Mouse (Mus musculus): ENCODE results near the gene Slc35f1. TPM values are rescaled to one million over a fixed set of nuclear protein-coding genes. Genes with fewer than 3 reads are reported as not detected.

The Slc35f1 gene
- polyA plus RNA-seq, 1 experiment from 2014 or later = 29.6 TPM

- Histone ChIP-seq H3K27me3 (no peaks in the 10 kb centered on the region), H3K4me3 (replicated peaks) (no peak overlapping the region), H3K27ac (no peak overlapping the region), H3K9me3 (no peaks in the 10 kb centered on the region), H3K9ac (no peak overlapping the region), H3K4me2 (no peak overlapping the region), H3K4me1 (no peaks in the 10 kb centered on the region), H3K36me3 (replicated peaks) (no peaks in the 10 kb centered on the region; the same call in 1 of the 2 replicates)
- 93% methylated on average over 2 of the region's 2 CpGs for WGBS
- ATAC-seq (ENCODE audit: low FRiP score) = no peak
Observed at GRCm38 (mm10) chr10:53060745-53061144, 370.4 kb downstream of the Slc35f1 start.

- Histone ChIP-seq H3K9ac (no peak overlapping the region), H3K27me3 (no peaks in the 10 kb centered on the region), H3K4me1 (no peaks in the 10 kb centered on the region), H3K4me3 (replicated peaks) (no peak overlapping the region), H3K36me3 (replicated peaks) (no peaks in the 10 kb centered on the region; the same call in 1 of the 2 replicates), H3K9me3 (no peaks in the 10 kb centered on the region), H3K4me2 (no peak overlapping the region), H3K27ac (no peak overlapping the region)
- ATAC-seq (ENCODE audit: low FRiP score) = no peak
Observed at GRCm38 (mm10) chr10:53062741-53063140, 372.4 kb downstream of the Slc35f1 start.

GRCm38 (mm10) chr10:53087811-53088210, 397.5 kb downstream of the Slc35f1 start:
- H3K9me3 ChIP-seq = no peaks in the 10 kb centered on the region
- no peak overlapping the region for H3K27ac ChIP-seq
- peaks cover 6% of the 10 kb centered on the region; the same call in 1 of the 2 replicates for H3K36me3 ChIP-seq (replicated peaks)
- no peaks in the 10 kb centered on the region for H3K4me1 ChIP-seq
- no peak overlapping the region for H3K4me2 ChIP-seq
- H3K27me3 ChIP-seq = no peaks in the 10 kb centered on the region
- 94% methylated on average over 1 of the region's 1 CpGs for WGBS
- no peak overlapping the region for H3K9ac ChIP-seq
- no peak overlapping the region for H3K4me3 ChIP-seq (replicated peaks)
- no peak for ATAC-seq (ENCODE audit: low FRiP score)

GRCm38 (mm10) chr10:53091525-53091924, 401.2 kb downstream of the Slc35f1 start:
- H3K36me3 ChIP-seq (replicated peaks) = peaks cover 6% of the 10 kb centered on the region; the same call in 1 of the 2 replicates
- H3K4me3 ChIP-seq (replicated peaks) = no peak overlapping the region
- 82% methylated on average over 4 of the region's 4 CpGs for WGBS
- H3K27me3 ChIP-seq = no peaks in the 10 kb centered on the region
- H3K4me2 ChIP-seq = no peak overlapping the region
- no peak overlapping the region for H3K9ac ChIP-seq
- no peak for ATAC-seq (ENCODE audit: low FRiP score)
- no peak overlapping the region for H3K27ac ChIP-seq
- no peaks in the 10 kb centered on the region for H3K9me3 ChIP-seq
- H3K4me1 ChIP-seq = no peaks in the 10 kb centered on the region

GRCm38 (mm10) chr10:53096446-53096845, 406.1 kb downstream of the Slc35f1 start:
- H3K4me3 ChIP-seq (replicated peaks) = no peak overlapping the region
- no peak overlapping the region for H3K9ac ChIP-seq
- H3K27ac ChIP-seq = no peak overlapping the region
- H3K4me2 ChIP-seq = no peak overlapping the region
- H3K27me3 ChIP-seq = no peaks in the 10 kb centered on the region
- H3K36me3 ChIP-seq (replicated peaks) = no peaks in the 10 kb centered on the region
- no peaks in the 10 kb centered on the region for H3K9me3 ChIP-seq
- ATAC-seq (ENCODE audit: low FRiP score) = no peak
- WGBS = 84% methylated on average over 3 of the region's 3 CpGs
- H3K4me1 ChIP-seq = no peaks in the 10 kb centered on the region

GRCm38 (mm10) chr10:53100881-53101280, 410.5 kb downstream of the Slc35f1 start:
- 89% methylated on average over 3 of the region's 3 CpGs for WGBS
- Histone ChIP-seq H3K27me3 (no peaks in the 10 kb centered on the region), H3K27ac (no peak overlapping the region), H3K4me2 (no peak overlapping the region), H3K9me3 (no peaks in the 10 kb centered on the region), H3K4me1 (no peaks in the 10 kb centered on the region), H3K9ac (no peak overlapping the region), H3K36me3 (replicated peaks) (no peaks in the 10 kb centered on the region), H3K4me3 (replicated peaks) (no peak overlapping the region)
- no peak for ATAC-seq (ENCODE audit: low FRiP score)

GRCm38 (mm10) chr10:53101412-53101811, 411.1 kb downstream of the Slc35f1 start:
- 86% methylated on average over 2 of the region's 2 CpGs for WGBS
- no peak for ATAC-seq (ENCODE audit: low FRiP score)

GRCm38 (mm10) chr10:53102423-53102822, 412.1 kb downstream of the Slc35f1 start:
- no peak for ATAC-seq (ENCODE audit: low FRiP score)
- H3K4me3 ChIP-seq (replicated peaks) = no peak overlapping the region
- H3K9ac ChIP-seq = no peak overlapping the region
- no peaks in the 10 kb centered on the region for H3K36me3 ChIP-seq (replicated peaks)
- no peaks in the 10 kb centered on the region for H3K9me3 ChIP-seq
- no peak overlapping the region for H3K27ac ChIP-seq
- H3K4me1 ChIP-seq = no peaks in the 10 kb centered on the region
- 95% methylated on average over 2 of the region's 2 CpGs for WGBS
- no peaks in the 10 kb centered on the region for H3K27me3 ChIP-seq
- H3K4me2 ChIP-seq = no peak overlapping the region

More at GRCm38 (mm10) chr10:53101412-53101811, 411.1 kb downstream of the Slc35f1 start:
- no peaks in the 10 kb centered on the region for H3K36me3 ChIP-seq (replicated peaks)
- H3K9ac ChIP-seq = no peak overlapping the region
- no peaks in the 10 kb centered on the region for H3K4me1 ChIP-seq
- no peak overlapping the region for H3K4me3 ChIP-seq (replicated peaks)
- no peak overlapping the region for H3K27ac ChIP-seq
- H3K9me3 ChIP-seq = no peaks in the 10 kb centered on the region
- no peak overlapping the region for H3K4me2 ChIP-seq
- H3K27me3 ChIP-seq = no peaks in the 10 kb centered on the region

GRCm38 (mm10) chr10:53115028-53115427, 424.7 kb downstream of the Slc35f1 start:
- peak; percentile 55; the same call in 1 of the 2 replicates for ATAC-seq (ENCODE audit: low FRiP score)
- WGBS = 26% methylated on average over 3 of the region's 3 CpGs
- no peak overlapping the region for H3K9ac ChIP-seq

GRCm38 (mm10) chr10:53115673-53116398, 425.5 kb downstream of the Slc35f1 start:
- no peaks in the 10 kb centered on the region for H3K4me1 ChIP-seq
- no peak for ATAC-seq (ENCODE audit: low FRiP score)
- no peaks in the 10 kb centered on the region for H3K9me3 ChIP-seq
- no peak overlapping the region for H3K27ac ChIP-seq
- 69% methylated on average over 7 of the region's 7 CpGs for WGBS
- H3K4me2 ChIP-seq = no peak overlapping the region
- H3K9ac ChIP-seq = no peak overlapping the region
- no peaks in the 10 kb centered on the region for H3K27me3 ChIP-seq
- H3K36me3 ChIP-seq (replicated peaks) = no peaks in the 10 kb centered on the region
- no peak overlapping the region for H3K4me3 ChIP-seq (replicated peaks)

More at GRCm38 (mm10) chr10:53115028-53115427, 424.7 kb downstream of the Slc35f1 start:
- no peak overlapping the region for H3K4me3 ChIP-seq (replicated peaks)
- no peak overlapping the region for H3K27ac ChIP-seq
- no peaks in the 10 kb centered on the region for H3K36me3 ChIP-seq (replicated peaks)
- no peaks in the 10 kb centered on the region for H3K9me3 ChIP-seq
- no peaks in the 10 kb centered on the region for H3K4me1 ChIP-seq
- H3K27me3 ChIP-seq = no peaks in the 10 kb centered on the region
- H3K4me2 ChIP-seq = no peak overlapping the region

GRCm38 (mm10) chr10:53120608-53121007, 430.3 kb downstream of the Slc35f1 start:
- WGBS = 91% methylated on average over 2 of the region's 2 CpGs
- no peak overlapping the region for H3K4me2 ChIP-seq
- no peak overlapping the region for H3K9ac ChIP-seq
- H3K27ac ChIP-seq = no peak overlapping the region
- no peaks in the 10 kb centered on the region for H3K27me3 ChIP-seq
- H3K4me1 ChIP-seq = no peaks in the 10 kb centered on the region
- H3K36me3 ChIP-seq (replicated peaks) = no peaks in the 10 kb centered on the region
- ATAC-seq (ENCODE audit: low FRiP score) = no peak
- no peaks in the 10 kb centered on the region for H3K9me3 ChIP-seq
- no peak overlapping the region for H3K4me3 ChIP-seq (replicated peaks)

GRCm38 (mm10) chr10:53124365-53124764, 434.0 kb downstream of the Slc35f1 start:
- H3K9me3 ChIP-seq = no peaks in the 10 kb centered on the region
- no peak for ATAC-seq (ENCODE audit: low FRiP score)
- no peak overlapping the region for H3K9ac ChIP-seq
- 84% methylated on average over 6 of the region's 6 CpGs for whole genome bisulfite sequencing
- no peak overlapping the region for H3K4me3 ChIP-seq (replicated peaks)
- H3K36me3 ChIP-seq (replicated peaks) = no peaks in the 10 kb centered on the region
- no peak overlapping the region for H3K27ac ChIP-seq
- no peak overlapping the region for H3K4me2 ChIP-seq
- no peaks in the 10 kb centered on the region for H3K27me3 ChIP-seq
- H3K4me1 ChIP-seq = no peaks in the 10 kb centered on the region

GRCm38 (mm10) chr10:53132707-53133106, 442.4 kb downstream of the Slc35f1 start:
- 75% methylated on average over 1 of the region's 1 CpGs for WGBS
- no peak for ATAC-seq (ENCODE audit: low FRiP score)
- H3K9ac ChIP-seq = no peak overlapping the region
- no peaks in the 10 kb centered on the region for H3K9me3 ChIP-seq
- no peak overlapping the region for H3K4me3 ChIP-seq (replicated peaks)
- H3K36me3 ChIP-seq (replicated peaks) = no peaks in the 10 kb centered on the region
- H3K4me1 ChIP-seq = no peaks in the 10 kb centered on the region
- H3K27me3 ChIP-seq = no peaks in the 10 kb centered on the region
- H3K27ac ChIP-seq = no peak overlapping the region
- H3K4me2 ChIP-seq = no peak overlapping the region
